Mouse (Mus musculus) erythroblast, embryonic 14.5 days (primary cell): ENCODE results near the gene Prkag1.

ENCODE experiments used
- GATA1 ChIP-seq: IDR thresholded peaks from 2 replicates; pipeline ENCODE4 v1.6.1; 2012; ENCODE audit warnings: low read length, inconsistent platforms, mixed read lengths
- TAL1 ChIP-seq: IDR thresholded peaks from 3 replicates; pipeline ENCODE4 v1.6.1; 2012; ENCODE audit warnings: low read length, inconsistent platforms, mixed read lengths

- TF ChIP-seq TAL1 (no peak), GATA1 (no peak)
Observed at GRCm38 (mm10) chr15:98796803-98797595, 34.3 kb downstream of the Prkag1 start.
